Mouse (Mus musculus) limb, embryonic 12.5 days (tissue): ENCODE results near the gene Gng4. TPM values are rescaled to one million over a fixed set of nuclear protein-coding genes. Genes with fewer than 3 reads are reported as not detected.
A peak's percentile ranks its signal among the peaks of the same experiment; 100 is the strongest.

Experiments used
- ATAC-seq: fragments of 200-750 bp; cut with Nextera tagmentation; 2 replicates; pipeline ENCODE4 v1.8.0; 2017; ENCODE audit warnings: low read depth, moderate TSS enrichment; ENCODE audit not compliant: insufficient number of reproducible peaks, insufficient read depth, low FRiP score, low TSS enrichment
- H3K27ac ChIP-seq: fragments of 300-500 bp; sonication (generic); 2 replicates; pipeline ENCODE4 v1.5.1; 2016; ENCODE audit warnings: mild to moderate bottlenecking, moderate library complexity
- H3K27me3 ChIP-seq: fragments of 300-500 bp; sonication (generic); 2 replicates; pipeline ENCODE4 v1.6.1; 2016; ENCODE audit warnings: mild to moderate bottlenecking, moderate library complexity
- H3K36me3 ChIP-seq: fragments of 300-500 bp; sonication (generic); 2 replicates; pipeline ENCODE4 v1.6.1; 2016; ENCODE audit warnings: mild to moderate bottlenecking, moderate library complexity
- H3K4me1 ChIP-seq: fragments of 300-500 bp; sonication (generic); replicated peaks from 2 replicates; pipeline ENCODE4 v1.6.1; 2016
- H3K4me2 ChIP-seq: fragments of 300-500 bp; sonication (generic); 2 replicates; pipeline ENCODE4 v1.6.1; 2016; ENCODE audit warnings: mild to moderate bottlenecking, moderate library complexity
- H3K4me3 ChIP-seq: fragments of 300-500 bp; sonication (generic); replicated peaks from 2 replicates; pipeline ENCODE4 v1.5.1; 2016; ENCODE audit warnings: mild to moderate bottlenecking
- H3K9ac ChIP-seq: fragments of 300-500 bp; sonication (generic); replicated peaks from 2 replicates; pipeline ENCODE4 v1.6.1; 2016; ENCODE audit warnings: mild to moderate bottlenecking, moderate library complexity
- H3K9me3 ChIP-seq: fragments of 300-500 bp; sonication (generic); 2 replicates; pipeline ENCODE4 v1.6.1; 2016; ENCODE audit warnings: mild to moderate bottlenecking, moderate library complexity
- WGBS: fragments of 180-500 bp; shearing (Covaris S2); methylation state at CpG from one replicate; pipeline ENCODE4 v1.1.7; 2016; 5-methylcytosine and 5-hydroxymethylcytosine counted together
- polyA plus RNA-seq: library from polyadenylated mRNA; unstranded; fragments of >200 nt; fragmentation: Nextera tagmentation; extraction: Ambion mirVana; gene quantifications from 2 replicates; pipeline ENCODE4 v1.2.1, GENCODE M21; 2016

Gng4 gene
- 2.1 and 3.3 TPM in 2 replicates for polyA plus RNA-seq

DNA sequence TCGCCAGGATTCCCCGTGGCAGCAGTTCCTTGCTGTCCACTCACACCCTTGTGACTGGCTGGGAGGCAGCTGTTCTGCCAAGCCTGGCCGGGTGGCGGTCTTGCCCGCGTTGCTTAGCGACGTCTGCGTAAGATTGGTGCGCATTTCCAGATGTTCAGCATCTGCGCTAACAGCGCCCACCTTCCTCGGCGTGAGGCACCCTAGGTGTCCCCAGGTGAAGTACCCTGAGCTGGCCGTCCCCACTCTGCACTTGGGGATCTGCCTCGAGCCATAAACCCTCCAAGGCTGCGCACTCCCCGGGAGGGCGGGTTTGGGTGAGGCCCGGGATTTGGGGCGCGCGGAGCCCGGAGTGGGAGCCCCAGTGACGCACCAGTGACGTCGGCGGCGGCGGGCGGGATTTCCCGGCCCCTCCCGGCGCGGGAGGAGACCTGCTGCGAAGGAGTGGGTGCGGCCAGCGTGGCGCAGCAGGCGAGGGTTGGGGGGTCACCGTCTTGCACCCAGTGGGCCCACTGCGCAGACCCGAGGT, at the start of gene Gng4:
TSS of gene Gng4 (plus strand) at position 166 of the 526 bp plus-strand sequence.
- H3K4me3 ChIP-seq = peak within 1 kb of the TSS; percentile 58
- H3K9ac ChIP-seq = peak within 1 kb of the TSS; percentile 50
- peaks cover 40% of the 10 kb centered on the region for H3K4me1 ChIP-seq
- no peak within 1 kb of the TSS for H3K27ac ChIP-seq
- WGBS = 0% methylated on average over 43 of the region's 43 CpGs
- no peaks in the 10 kb centered on the region for H3K36me3 ChIP-seq
- peak within 1 kb of the TSS; percentile 96 for H3K4me2 ChIP-seq
- peak; percentile 33; the same call in 1 of the 2 replicates for ATAC-seq
- no peaks in the 10 kb centered on the region for H3K9me3 ChIP-seq
- peaks cover 68% of the 10 kb centered on the region for H3K27me3 ChIP-seq

DNA sequence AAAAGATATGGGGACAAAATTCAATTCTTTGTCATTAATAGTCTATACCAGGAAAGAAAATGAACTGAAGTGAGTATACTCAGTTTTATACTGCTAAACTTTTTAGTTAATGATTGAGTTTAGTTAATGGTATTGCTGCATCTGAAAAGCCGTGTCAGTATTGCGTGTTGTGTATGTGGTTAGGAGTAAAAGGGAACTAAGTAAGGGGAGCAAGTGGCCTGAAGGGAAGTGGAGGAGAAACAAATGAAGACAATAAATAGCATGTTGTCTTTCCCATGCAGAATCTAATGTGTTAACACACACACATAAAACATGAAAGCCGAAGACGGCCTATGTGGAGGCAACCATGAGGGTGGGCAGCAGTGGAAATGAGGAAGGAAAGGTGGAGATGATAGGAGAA, 44.6 kb upstream of the Gng4 start:
- Histone ChIP-seq H3K4me2 (no peak overlapping the region), H3K27me3 (no peaks in the 10 kb centered on the region), H3K36me3 (0 out of 2 replicates have a peak, but pooled peaks cover 7% of the 10 kb centered on the region), H3K9me3 (no peaks in the 10 kb centered on the region), H3K27ac (no peak overlapping the region), H3K4me1 (no peaks in the 10 kb centered on the region), H3K4me3 (no peak overlapping the region), H3K9ac (no peak overlapping the region)
- no peak for ATAC-seq
- WGBS = 95% methylated on average over 4 of the region's 4 CpGs

DNA sequence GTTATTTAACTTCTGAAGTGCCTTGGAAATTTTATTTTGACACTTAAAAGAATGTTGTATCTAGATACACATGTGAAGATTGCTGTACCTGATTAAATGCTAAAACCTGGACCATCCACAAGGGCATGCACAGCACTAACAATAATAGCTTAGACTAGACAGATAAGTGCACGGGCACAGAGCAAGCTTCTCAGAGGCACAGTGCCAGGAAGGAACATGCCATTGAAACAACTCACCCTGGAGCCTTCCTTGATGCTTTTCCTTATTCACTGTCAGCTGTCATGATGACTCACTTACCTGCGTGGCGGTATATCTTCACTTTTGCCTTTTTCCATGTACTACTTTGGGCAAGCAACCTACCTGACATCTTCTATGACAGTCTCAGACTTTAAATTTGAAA, 37.9 kb upstream of the Gng4 start:
- 97% methylated on average over 3 of the region's 3 CpGs for WGBS
- no peak overlapping the region for H3K4me2 ChIP-seq
- H3K27ac ChIP-seq = no peak overlapping the region
- no peak overlapping the region for H3K4me3 ChIP-seq
- ATAC-seq = no peak
- H3K9me3 ChIP-seq = no peaks in the 10 kb centered on the region
- 0 out of 2 replicates have a peak, but pooled peaks cover 10% of the 10 kb centered on the region for H3K36me3 ChIP-seq
- no peaks in the 10 kb centered on the region for H3K27me3 ChIP-seq
- no peaks in the 10 kb centered on the region for H3K4me1 ChIP-seq
- H3K9ac ChIP-seq = no peak overlapping the region

DNA sequence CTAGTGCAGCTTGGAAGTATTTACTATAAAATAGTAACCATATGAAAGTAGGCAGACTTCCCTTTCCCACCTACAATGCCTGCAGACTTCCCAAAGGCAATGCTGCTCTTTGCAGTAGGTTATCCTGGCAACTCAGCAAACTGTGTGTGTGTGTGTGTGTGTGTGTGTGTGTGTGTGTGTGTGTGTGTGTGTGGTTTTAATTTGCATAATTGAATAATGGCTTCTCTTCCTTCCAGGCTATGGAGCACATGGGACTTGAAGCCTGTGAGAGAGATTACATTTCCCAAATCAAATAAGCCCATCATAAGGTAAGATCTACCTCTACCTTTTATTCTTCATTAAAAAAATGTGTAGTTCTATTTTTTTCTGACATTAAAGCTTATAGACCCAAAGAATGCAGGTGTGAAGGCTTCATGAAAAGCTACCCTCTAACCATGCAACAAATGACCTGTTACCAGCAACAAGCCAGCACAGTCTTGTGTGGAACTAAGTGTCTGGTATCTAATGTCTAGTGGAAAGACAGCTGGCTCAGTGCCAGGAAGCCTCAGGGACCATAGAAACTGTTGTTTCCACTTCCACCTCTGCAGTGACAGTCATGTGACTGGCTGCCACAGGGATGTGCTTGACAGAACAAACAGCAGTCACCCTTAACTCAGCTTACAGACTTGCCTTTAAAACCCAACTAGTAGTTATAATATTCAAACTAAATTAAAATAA, 7.9 kb upstream of the Gng4 start:
- Histone ChIP-seq H3K4me1 (peaks cover 12% of the 10 kb centered on the region), H3K9ac (no peak overlapping the region), H3K4me3 (no peak overlapping the region), H3K27ac (no peak overlapping the region), H3K9me3 (no peaks in the 10 kb centered on the region), H3K27me3 (peaks cover under 1% of the 10 kb centered on the region; the same call in 1 of the 2 replicates), H3K4me2 (no peak overlapping the region), H3K36me3 (peaks cover 6% of the 10 kb centered on the region; the same call in 1 of the 2 replicates)
- ATAC-seq = peak; percentile 67

DNA sequence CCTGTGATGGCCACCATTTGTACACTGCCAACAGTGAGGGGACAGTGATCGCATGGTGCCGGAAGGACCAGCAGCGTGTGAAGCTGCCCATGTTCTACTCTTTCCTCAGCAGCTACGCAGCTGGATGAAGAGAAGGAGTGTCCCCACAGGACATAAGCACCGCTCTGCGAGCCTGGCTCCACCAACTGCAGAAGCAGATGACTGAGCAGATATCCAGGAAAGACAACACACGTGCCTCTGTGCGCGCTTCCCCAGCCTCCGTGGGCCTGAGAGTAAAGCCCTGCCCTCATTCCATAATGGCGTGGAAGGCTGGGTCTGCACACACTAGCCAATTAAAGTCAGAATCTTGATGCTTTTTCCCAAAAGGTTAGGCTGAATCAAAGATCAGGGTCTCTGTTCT, 6.8 kb upstream of the Gng4 start:
- Histone ChIP-seq H3K4me1 (peaks cover 12% of the 10 kb centered on the region), H3K27ac (no peak overlapping the region), H3K9ac (no peak overlapping the region), H3K4me2 (no peak overlapping the region), H3K36me3 (peaks cover 6% of the 10 kb centered on the region; the same call in 1 of the 2 replicates), H3K27me3 (peaks cover 11% of the 10 kb centered on the region; the same call in 1 of the 2 replicates), H3K4me3 (no peak overlapping the region), H3K9me3 (no peaks in the 10 kb centered on the region)
- ATAC-seq = no peak
- 86% methylated on average over 11 of the region's 11 CpGs for WGBS

DNA sequence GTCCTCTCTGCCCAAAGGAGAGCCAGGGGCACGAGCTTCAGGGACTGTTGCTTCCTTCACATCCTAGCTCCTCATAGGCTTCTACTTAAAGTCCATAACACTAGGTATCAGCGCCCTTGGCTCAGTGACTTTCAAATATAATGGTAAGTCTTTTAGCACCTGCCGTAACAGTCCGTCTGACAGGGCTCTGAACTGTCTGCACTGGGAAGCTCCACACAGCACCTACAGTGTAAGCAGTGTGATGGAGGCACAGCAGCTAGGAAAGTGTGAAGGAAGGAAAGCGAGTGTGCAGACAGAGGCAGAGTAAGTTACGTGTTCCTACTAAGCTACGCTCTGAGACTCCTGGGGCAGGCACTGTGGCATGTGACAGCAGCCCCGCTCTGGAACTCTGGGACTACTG, 6.2 kb upstream of the Gng4 start:
- H3K9me3 ChIP-seq = no peaks in the 10 kb centered on the region

DNA sequence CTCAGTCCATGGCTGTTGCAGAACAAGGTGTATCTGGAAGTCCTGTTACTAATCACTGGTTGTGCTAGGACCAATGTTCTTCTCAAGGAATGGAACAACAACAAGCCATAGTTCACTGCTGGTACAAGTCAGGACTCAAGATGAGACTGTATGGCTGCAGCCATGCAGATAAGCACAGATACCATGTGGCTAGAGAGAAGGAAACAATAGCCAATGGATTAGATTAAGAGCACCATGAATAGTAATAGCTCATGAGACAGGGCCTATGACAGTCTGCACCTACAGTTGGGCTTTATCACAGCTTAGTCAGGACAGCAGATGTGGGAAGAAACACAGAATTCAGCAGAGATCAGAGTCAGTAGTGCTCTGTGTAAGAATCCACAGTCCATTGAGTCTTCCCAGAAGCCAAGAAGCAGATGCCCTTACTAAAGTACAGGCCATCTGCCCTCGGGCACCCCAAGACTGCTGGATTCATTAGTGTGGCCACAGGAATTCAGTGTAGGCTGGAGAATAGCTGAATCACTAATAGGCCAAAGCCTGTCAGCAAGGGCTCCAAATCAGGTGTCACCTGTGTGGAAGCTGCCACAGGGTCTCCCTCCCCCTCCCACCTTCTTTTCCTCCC, 4.9 kb upstream of the Gng4 start:
- H3K9ac ChIP-seq = no peak overlapping the region
- no peak overlapping the region for H3K4me2 ChIP-seq
- H3K36me3 ChIP-seq = peaks cover 6% of the 10 kb centered on the region; the same call in 1 of the 2 replicates
- ATAC-seq = no peak
- H3K27me3 ChIP-seq = peaks cover 27% of the 10 kb centered on the region
- no peaks in the 10 kb centered on the region for H3K9me3 ChIP-seq
- whole genome bisulfite sequencing = 71% methylated on average over 1 of the region's 1 CpGs
- H3K27ac ChIP-seq = no peak overlapping the region
- no peak overlapping the region for H3K4me3 ChIP-seq
- peaks cover 21% of the 10 kb centered on the region for H3K4me1 ChIP-seq

More for the DNA sequence above, 6.2 kb upstream of the Gng4 start:
- Histone ChIP-seq H3K4me2 (no peak overlapping the region), H3K9ac (no peak overlapping the region), H3K4me1 (peaks cover 12% of the 10 kb centered on the region), H3K27ac (no peak overlapping the region), H3K36me3 (peaks cover 6% of the 10 kb centered on the region; the same call in 1 of the 2 replicates), H3K27me3 (peaks cover 14% of the 10 kb centered on the region), H3K4me3 (no peak overlapping the region)
- ATAC-seq = no peak
- WGBS = 88% methylated on average over 8 of the region's 8 CpGs

DNA sequence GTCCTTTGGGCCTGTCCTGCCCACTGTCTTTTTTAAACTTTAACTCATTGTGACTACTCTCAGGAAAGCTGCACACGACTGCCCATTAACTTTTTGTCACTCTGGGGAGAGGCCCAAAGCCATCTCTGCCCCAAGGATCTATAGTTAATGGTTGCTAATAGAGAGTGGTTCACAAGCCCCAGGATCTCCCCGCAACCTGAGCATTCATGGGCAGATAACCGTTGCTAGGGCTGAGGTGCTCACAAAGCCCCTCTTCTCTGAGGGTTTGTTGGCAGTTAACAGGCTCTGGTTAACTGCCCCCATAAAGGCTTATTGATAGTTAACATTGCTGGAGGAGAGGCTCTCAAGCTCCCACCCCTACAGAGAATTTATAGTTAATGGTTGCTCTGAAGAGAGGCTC, 3.6 kb upstream of the Gng4 start:
- ATAC-seq = no peak
- H3K27me3 ChIP-seq = peaks cover 40% of the 10 kb centered on the region
- 24% methylated on average over 3 of the region's 3 CpGs for WGBS
- H3K36me3 ChIP-seq = peaks cover 6% of the 10 kb centered on the region; the same call in 1 of the 2 replicates
- H3K4me3 ChIP-seq = no peak overlapping the region
- H3K4me2 ChIP-seq = no peak overlapping the region
- no peaks in the 10 kb centered on the region for H3K9me3 ChIP-seq
- H3K4me1 ChIP-seq = peaks cover 35% of the 10 kb centered on the region
- no peak overlapping the region for H3K9ac ChIP-seq
- no peak overlapping the region for H3K27ac ChIP-seq

DNA sequence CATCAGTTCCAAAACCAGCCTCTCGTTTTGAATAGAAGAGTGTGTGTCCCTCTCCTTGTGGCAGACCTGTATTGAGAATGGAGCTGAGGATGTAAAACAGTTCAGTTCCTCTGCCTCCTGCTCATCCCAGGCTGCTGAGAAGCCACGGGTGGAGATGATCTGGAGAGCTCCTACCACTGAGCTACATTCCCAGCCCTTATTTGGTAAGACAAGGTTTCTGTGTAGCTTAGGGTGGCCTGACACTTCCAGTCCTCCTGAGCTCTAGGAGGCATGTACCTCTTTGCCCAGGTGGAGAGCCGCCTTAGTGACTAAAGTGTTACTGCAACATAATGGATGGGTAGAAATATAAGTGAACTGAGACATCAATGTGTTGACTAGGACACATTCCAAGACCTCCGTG, 2.8 kb upstream of the Gng4 start:
- Histone ChIP-seq H3K9ac (no peak overlapping the region), H3K4me1 (peaks cover 41% of the 10 kb centered on the region), H3K27me3 (peaks cover 48% of the 10 kb centered on the region), H3K4me2 (no peak overlapping the region), H3K9me3 (no peaks in the 10 kb centered on the region), H3K4me3 (no peak overlapping the region), H3K27ac (no peak overlapping the region), H3K36me3 (peaks cover 6% of the 10 kb centered on the region; the same call in 1 of the 2 replicates)
- ATAC-seq = no peak
- WGBS = 50% methylated on average over 4 of the region's 4 CpGs

DNA sequence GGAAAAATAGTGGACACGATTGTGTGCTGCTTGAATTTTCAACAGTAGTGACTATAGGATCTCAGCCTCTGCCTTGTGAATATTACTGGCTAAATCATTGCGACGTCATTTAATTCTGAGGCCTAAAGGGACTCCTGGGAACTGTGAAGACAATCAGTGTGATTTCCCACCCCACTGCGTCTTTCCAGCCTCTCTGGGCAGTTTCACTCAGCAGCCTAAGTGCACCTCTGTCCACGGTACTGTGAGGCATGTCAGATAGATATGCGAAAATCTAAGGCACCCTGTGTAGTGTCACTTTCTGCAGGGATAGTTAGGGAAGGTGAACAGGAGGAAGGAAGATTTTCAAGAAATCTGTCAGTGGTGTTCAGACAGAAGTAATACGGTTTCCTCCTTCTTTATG, 563 bp upstream of the Gng4 start:
- Histone ChIP-seq H3K4me1 (peaks cover 40% of the 10 kb centered on the region), H3K9ac (no peak overlapping the region), H3K4me3 (peak overlapping the region; percentile 58; the same call in 1 of the 2 replicates), H3K36me3 (no peaks in the 10 kb centered on the region), H3K27me3 (peaks cover 68% of the 10 kb centered on the region), H3K9me3 (no peaks in the 10 kb centered on the region), H3K4me2 (peak overlapping the region; percentile 96), H3K27ac (no peak overlapping the region)
- 40% methylated on average over 7 of the region's 7 CpGs for WGBS
- no peak for ATAC-seq

DNA sequence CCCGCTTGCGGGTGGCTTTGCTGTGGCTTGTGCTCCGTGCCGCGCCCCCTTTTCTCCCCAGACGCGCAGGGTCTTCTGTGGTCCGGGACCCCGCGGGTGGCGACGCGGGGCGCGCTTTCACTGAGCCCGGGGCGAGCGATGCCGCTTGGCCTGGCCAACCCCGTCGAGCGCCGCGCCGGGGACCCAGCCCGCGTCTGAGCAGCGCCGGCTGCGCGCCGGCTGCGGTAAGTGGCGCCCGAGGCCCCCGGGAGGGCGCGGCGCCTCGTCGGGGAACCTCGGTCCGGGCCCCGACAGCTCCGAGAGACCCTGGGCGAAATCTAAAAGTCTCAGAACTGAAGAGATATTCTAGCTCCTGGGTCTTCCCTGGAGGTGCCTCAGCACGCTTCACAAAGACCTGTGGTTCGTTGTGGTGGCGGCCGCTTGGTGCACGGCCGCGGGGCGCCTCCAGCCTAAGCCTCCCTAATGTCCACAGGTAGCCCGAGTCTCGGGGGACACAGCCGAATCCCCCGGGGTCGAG, 619 bp downstream of the Gng4 start:
- peak overlapping the region; percentile 96 for H3K4me2 ChIP-seq
- peak overlapping the region; percentile 58 for H3K4me3 ChIP-seq
- H3K27me3 ChIP-seq = peaks cover 68% of the 10 kb centered on the region
- WGBS = 2% methylated on average over 59 of the region's 59 CpGs
- H3K9ac ChIP-seq = peak overlapping the region; percentile 50
- H3K36me3 ChIP-seq = no peaks in the 10 kb centered on the region
- peaks cover 40% of the 10 kb centered on the region for H3K4me1 ChIP-seq
- H3K27ac ChIP-seq = no peak overlapping the region
- no peaks in the 10 kb centered on the region for H3K9me3 ChIP-seq
- peak; percentile 33; the same call in 1 of the 2 replicates for ATAC-seq
